Mouse (Mus musculus): ENCODE measurements around the gene Bicd2. TPM values are rescaled to one million over a fixed set of nuclear protein-coding genes. Genes with fewer than 3 reads are reported as not detected.

Gene Bicd2
- total and polyA plus RNA-seq, 2 experiments from 2014 or later, result 24.1 to 49.3 TPM

DNA sequence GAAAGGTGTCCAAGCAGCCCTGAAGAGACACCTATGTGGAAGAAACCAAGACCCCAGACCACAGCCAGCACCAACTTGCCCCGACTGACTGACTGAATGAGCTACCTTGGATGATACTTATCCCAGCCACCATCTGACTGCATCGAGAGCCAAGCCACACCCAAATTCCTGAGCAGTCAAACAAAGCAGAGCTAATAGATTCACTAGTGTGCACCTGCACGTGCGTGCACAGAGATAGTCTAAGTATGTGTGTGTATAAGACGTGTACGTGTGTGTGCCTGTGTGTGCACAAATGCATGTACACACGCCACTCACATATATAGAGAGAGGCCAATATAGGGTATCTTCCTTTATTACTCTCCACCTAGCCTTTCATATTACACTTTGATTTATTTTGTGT, 29.7 kb upstream of the Bicd2 start:
- no peak for DNase-seq (ENCODE audit: low spot score)
- TF ChIP-seq CTCF (IDR thresholded peaks at IDR 0.05), result no peak
- ATAC-seq (ENCODE audit: low FRiP score), result no peak
- Histone ChIP-seq H3K36me3 (ENCODE audit: insufficient read depth, low read length) (no peaks in the 10 kb centered on the region), H3K4me3 (ENCODE audit: low read depth, low read length) (no peak overlapping the region), H3K4me1 (ENCODE audit: insufficient read depth, low read length) (no peaks in the 10 kb centered on the region), H3K27ac (ENCODE audit: low read depth, low read length) (no peak overlapping the region), H3K27me3 (ENCODE audit: insufficient read depth, low read length) (no peaks in the 10 kb centered on the region), H3K4me2 (ENCODE audit: low read depth, low read length, poor library complexity, severe bottlenecking) (no peak overlapping the region), H3K9me3 (ENCODE audit: low read length) (no peaks in the 10 kb centered on the region), H3K9ac (replicated peaks; ENCODE audit: low read length, poor library complexity, severe bottlenecking) (no peak overlapping the region)
- 91% methylated on average over 7 of the region's 7 CpGs for WGBS

DNA sequence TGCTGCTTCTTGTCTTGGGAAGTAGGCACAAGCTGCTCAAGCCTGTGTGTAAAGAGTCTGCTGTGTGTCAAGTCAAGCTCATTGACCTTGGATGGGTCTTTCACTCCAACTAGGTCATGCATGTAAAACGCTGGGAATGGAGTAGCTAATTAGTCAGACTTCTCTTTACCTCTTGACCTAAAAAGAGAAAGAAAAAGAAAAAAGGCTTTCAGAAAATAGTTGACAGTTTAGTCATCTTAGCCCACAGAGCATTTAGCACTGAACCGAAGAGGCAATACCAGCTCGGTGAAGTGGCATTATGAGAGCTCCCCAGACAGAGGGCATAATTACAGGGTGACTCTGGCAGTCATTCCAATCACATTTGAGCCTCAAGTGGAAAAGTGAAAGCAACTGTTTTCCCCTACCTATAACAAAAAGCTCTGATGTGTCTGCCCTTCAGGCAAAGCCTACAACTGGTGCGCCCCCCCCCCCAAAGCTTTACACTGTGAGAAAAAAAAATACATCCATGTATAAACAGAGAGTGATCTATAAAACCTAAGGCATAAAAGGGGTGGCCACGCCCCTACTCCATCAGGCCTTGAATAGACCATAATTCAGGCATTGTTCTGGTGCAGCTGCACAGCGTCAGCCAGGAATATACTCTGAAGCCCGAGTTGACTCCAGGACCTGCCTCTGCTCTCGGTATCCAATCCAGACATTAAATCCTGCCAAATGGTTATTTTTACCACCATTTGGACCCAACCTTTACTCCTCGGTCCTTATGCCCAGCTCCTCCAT, 24.8 kb upstream of the Bicd2 start:
- DNase-seq (ENCODE audit: low spot score), result peak; percentile 27

DNA sequence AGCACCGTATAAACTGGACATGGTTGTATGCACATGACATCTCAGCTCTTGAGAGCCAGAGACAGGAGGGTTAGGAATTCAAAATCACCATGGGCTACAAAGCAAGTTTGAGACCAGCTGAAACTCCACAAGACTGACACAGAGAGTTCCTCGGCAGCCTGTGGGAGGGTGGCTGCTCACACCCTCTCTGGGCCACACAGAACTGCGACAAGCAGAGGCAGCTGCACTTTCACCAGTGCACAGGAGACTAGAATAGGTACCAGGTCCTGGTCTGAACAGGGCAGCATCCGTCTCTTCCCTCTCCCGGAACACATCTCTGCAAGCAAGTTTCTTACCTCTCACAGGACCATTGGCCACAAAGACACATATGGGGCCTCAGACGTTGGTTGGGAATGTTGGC, 23.9 kb upstream of the Bicd2 start:
- no peak for ATAC-seq (ENCODE audit: low FRiP score)
- no peak overlapping the region for H3K27ac ChIP-seq (ENCODE audit: low read depth, low read length)
- H3K36me3 ChIP-seq (ENCODE audit: insufficient read depth, low read length), result no peaks in the 10 kb centered on the region
- TF ChIP-seq CTCF (IDR thresholded peaks at IDR 0.05), result no peak
- H3K4me2 ChIP-seq (ENCODE audit: low read depth, low read length, poor library complexity, severe bottlenecking), result no peak overlapping the region
- no peak overlapping the region for H3K9ac ChIP-seq (replicated peaks; ENCODE audit: low read length, poor library complexity, severe bottlenecking)
- H3K27me3 ChIP-seq (ENCODE audit: insufficient read depth, low read length), result no peaks in the 10 kb centered on the region
- no peak for DNase-seq (ENCODE audit: low spot score)
- no peak overlapping the region for H3K4me3 ChIP-seq (ENCODE audit: low read depth, low read length)
- 72% methylated on average over 6 of the region's 6 CpGs for WGBS
- peaks cover 13% of the 10 kb centered on the region; the same call in 1 of the 2 replicates for H3K4me1 ChIP-seq (ENCODE audit: insufficient read depth, low read length)
- no peaks in the 10 kb centered on the region for H3K9me3 ChIP-seq (ENCODE audit: low read length)

More for the DNA sequence above, 24.8 kb upstream of the Bicd2 start:
- TF ChIP-seq CTCF (IDR thresholded peaks at IDR 0.05), result no peak
- H3K27me3 ChIP-seq (ENCODE audit: insufficient read depth, low read length), result no peaks in the 10 kb centered on the region
- ATAC-seq (ENCODE audit: low FRiP score), result no peak
- no peak overlapping the region for H3K4me3 ChIP-seq (ENCODE audit: low read depth, low read length)
- WGBS, result 41% methylated on average over 9 of the region's 9 CpGs
- no peaks in the 10 kb centered on the region for H3K36me3 ChIP-seq (ENCODE audit: insufficient read depth, low read length)
- H3K4me1 ChIP-seq (ENCODE audit: insufficient read depth, low read length), result peaks cover 13% of the 10 kb centered on the region; the same call in 1 of the 2 replicates
- H3K4me2 ChIP-seq (ENCODE audit: low read depth, low read length, poor library complexity, severe bottlenecking), result no peak overlapping the region
- H3K9me3 ChIP-seq (ENCODE audit: low read length), result no peaks in the 10 kb centered on the region
- H3K27ac ChIP-seq (ENCODE audit: low read depth, low read length), result no peak overlapping the region
- H3K9ac ChIP-seq (replicated peaks; ENCODE audit: low read length, poor library complexity, severe bottlenecking), result no peak overlapping the region

DNA sequence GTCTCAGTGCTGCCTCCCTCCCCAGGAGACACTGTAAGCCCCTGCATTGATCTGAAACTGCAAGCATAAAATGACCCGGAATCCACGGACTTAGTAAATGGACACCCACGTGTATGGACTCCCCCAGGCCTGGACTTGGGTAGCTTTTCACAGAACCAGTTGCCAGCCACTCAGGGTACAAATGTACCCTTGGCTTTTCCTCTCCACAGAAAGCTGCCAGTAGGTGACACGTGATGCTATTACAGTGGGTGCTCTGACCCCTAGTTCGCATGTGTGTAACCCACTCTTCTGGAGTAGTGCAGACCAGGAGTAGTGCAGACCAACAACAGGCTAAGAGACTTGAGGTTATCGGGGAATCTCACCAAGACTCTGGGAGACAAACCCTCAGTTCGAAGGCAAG, 23.5 kb upstream of the Bicd2 start:
- Histone ChIP-seq H3K9ac (replicated peaks; ENCODE audit: low read length, poor library complexity, severe bottlenecking) (no peak overlapping the region), H3K27ac (ENCODE audit: low read depth, low read length) (no peak overlapping the region), H3K9me3 (ENCODE audit: low read length) (no peaks in the 10 kb centered on the region), H3K27me3 (ENCODE audit: insufficient read depth, low read length) (no peaks in the 10 kb centered on the region), H3K4me3 (ENCODE audit: low read depth, low read length) (no peak overlapping the region), H3K36me3 (ENCODE audit: insufficient read depth, low read length) (no peaks in the 10 kb centered on the region), H3K4me1 (ENCODE audit: insufficient read depth, low read length) (peaks cover 13% of the 10 kb centered on the region; the same call in 1 of the 2 replicates), H3K4me2 (ENCODE audit: low read depth, low read length, poor library complexity, severe bottlenecking) (0 out of 2 replicates have a peak overlapping the region, but pooled peaks have one; percentile 55)
- ATAC-seq (ENCODE audit: low FRiP score) (no peak), DNase-seq (ENCODE audit: low spot score) (no peak)
- no peak for TF ChIP-seq CTCF (IDR thresholded peaks at IDR 0.05)
- 85% methylated on average over 7 of the region's 7 CpGs for WGBS

DNA sequence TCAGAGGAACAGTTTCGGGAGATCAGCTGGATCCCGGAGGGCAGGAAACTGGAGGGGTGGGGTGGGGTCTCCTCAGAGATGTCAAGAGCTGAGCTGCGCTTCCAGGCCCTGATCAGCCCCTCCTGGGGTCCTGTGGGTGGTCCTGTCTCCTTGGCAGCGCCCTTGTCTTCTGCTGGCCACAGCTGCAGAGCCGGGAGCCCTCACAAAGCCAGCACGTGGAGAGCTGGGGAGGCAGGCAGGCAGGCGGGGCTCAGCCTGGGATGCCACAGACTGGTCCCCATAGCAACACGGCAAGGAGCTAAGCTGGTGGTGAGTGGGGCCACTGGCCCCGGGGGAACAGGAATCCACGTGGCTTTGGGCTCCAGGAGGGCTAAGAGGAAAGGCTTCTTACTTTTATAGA, 21.3 kb upstream of the Bicd2 start, which contains the start of gene Fgd3:
Fgd3 (minus strand) TSS at position 272 of the 400 bp plus-strand sequence.
- peak; percentile 87 for DNase-seq (ENCODE audit: low spot score)
- ATAC-seq (ENCODE audit: low FRiP score), result peak; percentile 90
- Histone ChIP-seq H3K9ac (replicated peaks; ENCODE audit: low read length, poor library complexity, severe bottlenecking) (peak within 1 kb of the TSS; percentile 42), H3K9me3 (ENCODE audit: low read length) (no peaks in the 10 kb centered on the region), H3K4me1 (ENCODE audit: insufficient read depth, low read length) (peaks cover 13% of the 10 kb centered on the region; the same call in 1 of the 2 replicates), H3K27me3 (ENCODE audit: insufficient read depth, low read length) (no peaks in the 10 kb centered on the region), H3K4me2 (ENCODE audit: low read depth, low read length, poor library complexity, severe bottlenecking) (peak within 1 kb of the TSS; percentile 55), H3K36me3 (ENCODE audit: insufficient read depth, low read length) (no peaks in the 10 kb centered on the region), H3K4me3 (ENCODE audit: low read depth, low read length) (peak within 1 kb of the TSS; percentile 37), H3K27ac (ENCODE audit: low read depth, low read length) (no peak within 1 kb of the TSS)
- WGBS, result 1% methylated on average over 10 of the region's 10 CpGs
- no peak for TF ChIP-seq CTCF (IDR thresholded peaks at IDR 0.05)

DNA sequence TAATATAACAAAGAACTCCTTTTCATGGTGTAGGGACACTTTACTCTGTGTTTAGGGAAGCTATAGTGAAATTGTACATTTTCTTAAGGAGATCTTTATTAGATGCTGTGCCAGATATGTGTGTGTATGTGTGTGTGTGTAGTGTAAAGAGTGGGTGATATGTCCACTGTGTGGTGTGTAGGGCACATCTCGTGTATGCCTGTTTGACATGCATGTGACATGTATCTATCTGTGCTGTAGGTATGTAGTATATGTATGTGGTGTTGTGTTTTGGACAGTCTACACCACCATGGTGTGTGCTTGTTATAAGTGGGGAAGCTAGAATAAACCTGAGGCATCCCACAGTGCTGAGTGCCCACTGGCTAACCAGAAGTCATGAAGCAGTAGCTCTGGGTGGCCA, 20.9 kb upstream of the Bicd2 start:
- TF ChIP-seq CTCF (IDR thresholded peaks at IDR 0.05), result no peak
- Histone ChIP-seq H3K4me1 (ENCODE audit: insufficient read depth, low read length) (peaks cover 13% of the 10 kb centered on the region; the same call in 1 of the 2 replicates), H3K4me3 (ENCODE audit: low read depth, low read length) (peak overlapping the region; percentile 37), H3K36me3 (ENCODE audit: insufficient read depth, low read length) (no peaks in the 10 kb centered on the region), H3K4me2 (ENCODE audit: low read depth, low read length, poor library complexity, severe bottlenecking) (peak overlapping the region; percentile 55), H3K27ac (ENCODE audit: low read depth, low read length) (no peak overlapping the region), H3K9ac (replicated peaks; ENCODE audit: low read length, poor library complexity, severe bottlenecking) (peak overlapping the region; percentile 42), H3K9me3 (ENCODE audit: low read length) (no peaks in the 10 kb centered on the region), H3K27me3 (ENCODE audit: insufficient read depth, low read length) (no peaks in the 10 kb centered on the region)
- ATAC-seq (ENCODE audit: low FRiP score) (peak; percentile 26; the same call in 1 of the 2 replicates), DNase-seq (ENCODE audit: low spot score) (no peak)
- 40% methylated on average over 1 of the region's 1 CpGs for WGBS
